Mouse (Mus musculus): Measurements from ENCODE around the gene Rps24.
"Not testable (repeated sequence)": the region's sequence is repeated elsewhere in the genome, so short reads cannot be mapped to it uniquely, and the experiment has no call there.

- TF ChIP-seq CTCF (IDR thresholded peaks at IDR 0.05; ENCODE audit: borderline replicate concordance, extremely low read depth, insufficient read depth, insufficient read length); POLR2A (IDR thresholded peaks at IDR 0.05; ENCODE audit: borderline replicate concordance, extremely low read depth, insufficient read depth, insufficient read length, poor library complexity, severe bottlenecking): not testable (repeated sequence)
These were observed 43.4 kb upstream of the Rps24 start for GRCm38 (mm10) chr14:24443529-24443928.
